Mouse (Mus musculus): ENCODE results near the gene Gpsm1. TPM values are rescaled to one million over a fixed set of nuclear protein-coding genes. Genes with fewer than 3 reads are reported as not detected.

Gene Gpsm1
- total RNA-seq, 2 experiments from 2014 or later = 12.9 to 16.6 TPM

DNA sequence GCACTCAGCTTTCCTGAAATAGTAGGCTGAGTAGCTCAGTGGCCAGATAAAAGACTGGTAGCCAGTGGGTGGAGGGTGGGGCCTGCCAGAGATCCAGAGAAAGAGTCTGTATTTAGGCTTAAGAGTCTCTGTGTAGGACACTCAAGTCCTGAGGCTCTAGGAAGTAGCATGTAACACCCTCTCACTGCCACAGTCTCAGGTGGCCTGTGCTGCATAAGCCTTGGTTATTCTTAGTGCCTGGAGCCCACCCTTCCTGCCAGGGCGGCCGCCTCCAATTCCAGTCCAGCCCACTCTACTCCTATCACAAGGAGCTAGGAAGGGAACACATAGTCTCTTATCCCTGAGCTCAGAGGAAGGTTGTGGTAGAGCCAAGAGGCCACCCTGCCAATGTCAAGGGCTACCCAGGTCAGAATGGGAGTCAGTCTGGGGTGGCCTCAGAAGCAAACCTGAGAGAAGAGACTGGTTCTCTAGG, 26.2 kb downstream of the Gpsm1 start:
- DNase-seq = no peak

DNA sequence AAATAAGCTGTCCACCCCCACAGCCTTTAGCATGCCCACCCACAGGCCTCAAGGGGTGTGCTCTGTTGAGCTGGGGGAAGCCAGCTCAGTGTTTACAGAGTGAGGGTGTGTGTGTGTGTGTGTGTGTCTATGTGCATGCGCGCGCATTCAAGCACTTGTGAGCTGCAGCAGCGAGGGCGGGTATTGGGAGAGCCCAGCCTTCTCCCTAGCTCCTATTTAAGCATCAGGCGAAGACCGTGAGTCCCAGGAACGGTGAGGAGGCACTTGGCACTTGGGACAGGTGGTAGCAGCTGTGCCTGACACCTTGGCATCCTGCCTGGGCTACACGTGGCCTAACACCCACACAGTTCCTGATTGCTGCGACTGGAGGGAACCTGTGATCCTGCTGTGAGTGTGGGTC, 26.7 kb downstream of the Gpsm1 start:
- DNase-seq = peak; percentile 72

DNA sequence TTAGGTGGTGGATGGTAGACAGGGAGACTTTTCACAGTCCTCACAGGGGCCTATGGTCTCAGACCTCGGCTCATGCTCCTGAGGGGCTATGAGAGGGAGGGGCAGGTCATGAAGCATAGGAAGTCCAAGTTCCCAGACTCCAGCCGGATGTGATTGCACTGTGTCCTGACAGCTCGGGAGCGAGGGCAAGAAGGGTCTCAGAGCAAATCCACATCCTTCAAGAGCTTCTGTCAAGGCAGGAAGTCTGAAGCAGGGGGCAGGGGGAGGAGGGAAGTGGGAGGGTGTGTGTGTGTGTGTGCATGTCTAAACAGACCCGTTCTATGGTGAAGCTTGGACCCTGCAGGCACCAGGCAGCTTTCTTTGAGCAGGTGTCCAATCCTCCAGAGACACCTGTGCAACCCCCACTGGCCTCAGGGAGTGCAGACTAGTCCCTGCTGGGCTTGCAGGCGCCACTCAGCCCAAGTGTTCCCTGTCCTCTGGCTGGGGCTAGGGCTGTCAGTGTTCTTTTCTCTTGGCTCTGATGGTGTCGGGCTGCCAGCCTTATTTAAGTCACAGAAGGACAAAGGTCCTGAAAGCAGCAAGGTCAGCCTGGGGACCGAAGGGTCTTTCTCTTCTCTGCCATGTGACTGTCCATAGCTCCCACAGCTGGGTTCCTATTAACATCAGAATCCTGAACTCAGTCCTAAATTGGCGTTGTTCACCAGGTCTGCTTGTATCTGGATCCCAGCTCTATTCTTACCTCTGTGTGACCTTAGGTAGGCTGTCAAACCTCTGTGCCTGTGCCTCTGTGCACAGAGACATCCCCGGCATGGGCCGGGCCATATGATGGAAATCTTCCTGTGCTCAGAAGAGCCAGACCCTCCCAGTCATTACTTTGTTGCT, 27.5 kb downstream of the Gpsm1 start:
- DNase-seq = no peak

DNA sequence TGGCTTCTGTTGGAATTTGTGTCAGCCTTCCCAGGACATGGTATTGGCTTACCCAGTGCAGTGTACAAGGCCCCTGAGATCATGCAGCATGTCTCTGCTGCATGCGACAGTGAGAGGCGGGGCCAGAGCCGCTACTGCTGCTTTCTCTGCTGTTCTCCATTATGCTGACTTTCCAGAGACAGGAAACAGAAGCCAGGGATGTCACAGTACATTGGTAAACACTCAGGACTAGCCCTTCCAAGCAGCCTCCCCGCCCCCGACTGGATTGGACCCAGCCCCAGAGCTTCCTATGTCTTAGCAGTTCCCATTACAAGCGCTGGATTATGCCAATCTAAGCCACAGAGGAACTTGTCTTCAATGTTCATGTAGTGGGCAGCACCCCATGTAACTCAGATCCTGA, 32.9 kb downstream of the Gpsm1 start:
- DNase-seq = no peak

DNA sequence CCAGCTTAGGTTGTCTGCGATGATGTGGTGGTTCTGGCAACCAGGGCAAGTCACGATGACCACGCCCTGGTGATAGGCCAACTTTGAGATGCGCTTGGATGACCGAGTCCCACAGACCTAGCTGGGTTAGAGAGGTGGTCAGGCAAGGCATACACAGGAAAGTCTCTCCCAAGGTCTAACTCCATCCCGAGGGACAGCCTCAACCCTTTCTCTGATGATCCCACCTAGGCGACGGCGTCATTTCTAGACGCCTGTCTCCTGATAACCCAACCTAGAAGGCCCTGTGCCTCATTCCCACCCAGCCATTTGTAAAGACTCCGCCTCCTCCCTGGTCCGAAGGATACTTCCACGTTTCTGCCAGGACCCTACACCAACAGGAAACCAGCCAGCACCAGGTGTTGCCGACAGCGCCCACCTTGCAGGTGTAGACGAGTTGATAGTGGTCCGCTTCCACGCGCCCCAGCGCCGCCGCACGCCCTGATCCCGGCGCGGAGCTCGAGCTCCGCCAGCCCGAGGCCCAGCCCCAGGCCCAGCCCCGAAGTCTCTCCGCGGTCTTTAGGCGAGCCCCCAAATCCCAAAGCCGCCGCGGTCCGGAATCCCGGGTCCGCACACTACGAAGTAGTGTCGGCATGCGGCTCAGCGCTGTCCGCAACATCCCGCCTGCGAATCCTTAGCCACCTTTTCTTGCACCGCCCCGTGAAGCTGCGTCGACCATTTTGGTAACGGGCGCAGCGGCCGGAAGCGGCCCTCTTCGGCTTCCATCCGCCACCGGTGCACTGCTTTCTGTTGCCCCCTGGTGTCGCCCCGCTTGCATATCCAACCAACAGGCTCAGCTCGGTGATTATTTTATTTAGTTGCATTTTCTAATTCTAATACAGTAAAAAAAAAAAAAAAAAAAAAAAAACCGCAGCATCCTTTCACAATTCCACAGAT, 36.3 kb downstream of the Gpsm1 start, which contains the start of gene Dnlz:
Gene Dnlz, minus strand, starts transcription at position 753 of the 933 bp plus-strand sequence.
- DNase-seq = peak; percentile 94

DNA sequence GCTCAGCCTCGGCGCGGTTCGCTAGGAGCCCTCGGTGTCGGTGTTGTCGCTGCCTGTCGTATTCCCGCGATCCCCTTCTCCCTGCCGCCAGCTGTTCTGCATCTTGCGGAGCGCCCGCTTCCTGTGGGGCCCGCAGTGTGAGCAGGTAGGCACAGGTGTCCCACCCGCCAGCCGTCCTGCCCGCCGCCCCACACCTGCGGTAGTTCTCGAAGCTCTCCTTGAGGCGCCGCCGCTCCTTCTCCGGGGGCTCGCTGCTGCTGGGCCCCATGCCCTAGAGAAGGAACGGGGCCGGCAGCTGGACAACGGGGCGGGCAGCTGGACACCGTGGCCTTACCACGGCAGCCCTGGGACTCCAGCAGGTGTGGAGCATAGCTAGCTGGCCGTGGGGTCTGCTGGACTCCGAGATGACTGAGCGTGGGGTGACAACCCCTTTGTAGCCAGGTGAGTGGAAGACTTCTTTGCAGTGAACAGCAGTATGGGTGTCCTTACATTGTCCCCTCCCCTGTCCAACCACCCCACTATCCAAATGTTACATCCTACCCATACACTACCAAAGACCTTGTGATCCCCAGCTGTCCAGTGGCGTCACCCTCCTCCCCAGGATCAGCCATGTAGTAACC, 37.1 kb downstream of the Gpsm1 start:
- DNase-seq = peak; percentile 48

DNA sequence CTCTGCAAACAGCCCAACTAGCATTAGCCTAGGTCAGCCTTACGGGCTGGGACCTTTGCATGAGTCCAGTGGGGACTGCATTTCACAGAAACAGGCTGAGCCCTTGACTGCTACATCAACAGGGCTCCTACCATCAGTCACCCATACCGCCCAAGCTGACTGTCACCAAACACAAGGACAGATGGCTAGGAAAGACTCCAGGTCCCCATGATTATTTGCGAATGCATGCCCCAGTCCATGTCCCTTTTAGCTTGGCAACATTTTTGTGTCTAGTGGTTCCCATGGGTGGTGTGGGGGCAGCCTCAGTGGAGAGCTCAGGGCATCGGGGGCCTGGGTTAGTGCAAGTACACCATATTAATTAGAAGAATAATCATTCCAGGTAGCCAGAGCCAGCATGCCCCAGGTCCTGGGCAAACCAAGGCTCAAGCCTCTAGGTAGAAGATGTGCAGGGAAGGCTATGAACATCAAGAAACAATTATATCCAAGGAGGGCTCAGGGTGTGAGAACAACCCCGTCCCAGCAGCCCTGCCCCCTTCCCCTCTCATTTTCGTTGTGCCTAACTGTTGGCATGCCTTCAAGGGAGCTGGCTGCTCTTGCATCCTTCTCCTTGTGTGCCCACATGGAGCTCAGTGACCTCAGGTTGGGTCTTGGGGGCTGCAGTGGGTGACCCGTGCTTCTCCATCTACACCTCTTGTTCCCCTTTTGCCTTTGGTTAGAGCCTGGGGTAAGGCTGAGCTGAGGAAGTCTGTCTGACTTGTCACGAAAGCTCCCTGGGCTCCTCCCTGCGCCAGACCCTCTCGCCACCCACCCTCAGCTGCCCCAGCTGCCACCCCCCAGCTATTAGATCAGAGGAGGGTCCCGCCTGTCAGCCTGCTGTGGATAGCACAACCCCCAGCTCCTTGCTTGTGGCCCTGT, 38.0 kb downstream of the Gpsm1 start:
- no peak for DNase-seq

DNA sequence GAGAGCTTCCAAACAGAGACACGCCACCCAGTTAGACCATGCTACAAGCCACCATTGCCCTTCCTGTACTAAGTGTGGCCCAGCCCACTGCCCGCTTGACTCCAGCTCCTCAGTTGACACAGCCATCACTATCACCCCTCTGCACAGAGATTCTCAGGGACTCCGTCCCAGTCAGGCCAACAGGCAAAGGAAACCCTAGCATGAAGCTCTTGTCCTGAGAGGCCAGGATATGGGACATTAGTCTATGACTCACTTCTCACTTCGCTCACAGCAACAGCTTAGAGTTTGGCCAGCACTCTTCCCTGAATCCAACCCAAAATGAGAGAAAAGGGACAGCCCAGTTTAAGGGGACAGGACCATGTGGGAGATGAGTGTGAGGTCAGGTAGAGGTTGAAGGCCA, 39.1 kb downstream of the Gpsm1 start:
- no peak for DNase-seq

DNA sequence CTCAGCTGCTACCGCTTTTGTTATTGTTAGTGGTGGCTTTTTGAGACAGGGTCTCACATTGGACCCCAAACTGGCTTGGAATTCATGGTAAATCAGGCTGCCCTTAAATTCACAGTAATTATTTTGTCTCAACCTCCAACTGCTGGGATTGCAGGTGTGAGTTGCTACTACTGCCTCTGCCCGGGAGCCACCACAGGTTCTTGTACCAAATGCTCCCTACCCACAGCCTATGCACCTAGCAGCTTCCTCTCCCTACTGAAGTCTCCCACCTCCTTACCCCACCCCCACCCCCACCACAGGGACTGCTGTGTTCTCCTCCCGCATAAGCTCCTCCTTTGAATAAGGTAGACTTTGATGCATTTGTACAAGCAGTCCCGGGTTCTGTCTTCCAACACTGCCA, 40.9 kb downstream of the Gpsm1 start:
- no peak for DNase-seq

DNA sequence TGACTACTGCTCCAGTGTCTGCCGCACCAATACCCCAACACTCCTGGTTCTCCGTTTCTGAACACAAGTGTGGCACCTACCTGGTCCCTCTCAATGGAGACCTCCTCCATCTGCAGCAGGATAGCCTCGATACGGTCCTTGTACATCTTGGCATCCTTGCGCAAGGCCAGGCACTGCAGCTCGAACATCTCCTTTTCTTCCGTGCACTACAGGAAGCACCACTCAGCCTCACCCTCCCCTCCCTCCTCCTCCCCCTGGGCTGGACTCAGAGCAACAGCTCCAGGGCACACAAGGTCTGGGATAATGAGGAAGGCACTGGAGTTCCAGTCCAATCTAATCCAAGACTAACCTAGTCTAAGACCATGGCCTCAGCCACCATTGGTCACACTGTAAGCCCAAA, 41.4 kb downstream of the Gpsm1 start:
- no peak for DNase-seq

DNA sequence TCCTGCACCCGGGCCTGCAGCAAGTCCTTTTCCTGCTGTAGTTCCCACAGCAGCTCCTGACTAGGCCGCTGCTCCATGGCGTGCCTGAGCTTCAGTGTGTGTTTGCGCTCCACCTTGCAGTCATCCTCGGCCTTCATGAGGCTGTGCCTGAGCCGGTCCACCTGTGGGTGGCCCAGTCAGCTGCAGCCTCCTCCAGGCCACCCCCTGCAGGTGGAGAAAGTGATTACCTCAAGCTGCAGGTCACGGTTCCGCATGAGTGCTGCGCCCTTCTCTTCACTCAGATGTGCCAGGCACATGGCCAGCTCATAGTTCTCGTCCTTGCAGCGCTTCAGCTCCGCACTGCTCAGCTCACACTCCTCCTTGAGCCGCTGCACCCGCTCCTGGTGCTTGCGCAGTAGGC, 42.2 kb downstream of the Gpsm1 start:
- no peak for DNase-seq

DNA sequence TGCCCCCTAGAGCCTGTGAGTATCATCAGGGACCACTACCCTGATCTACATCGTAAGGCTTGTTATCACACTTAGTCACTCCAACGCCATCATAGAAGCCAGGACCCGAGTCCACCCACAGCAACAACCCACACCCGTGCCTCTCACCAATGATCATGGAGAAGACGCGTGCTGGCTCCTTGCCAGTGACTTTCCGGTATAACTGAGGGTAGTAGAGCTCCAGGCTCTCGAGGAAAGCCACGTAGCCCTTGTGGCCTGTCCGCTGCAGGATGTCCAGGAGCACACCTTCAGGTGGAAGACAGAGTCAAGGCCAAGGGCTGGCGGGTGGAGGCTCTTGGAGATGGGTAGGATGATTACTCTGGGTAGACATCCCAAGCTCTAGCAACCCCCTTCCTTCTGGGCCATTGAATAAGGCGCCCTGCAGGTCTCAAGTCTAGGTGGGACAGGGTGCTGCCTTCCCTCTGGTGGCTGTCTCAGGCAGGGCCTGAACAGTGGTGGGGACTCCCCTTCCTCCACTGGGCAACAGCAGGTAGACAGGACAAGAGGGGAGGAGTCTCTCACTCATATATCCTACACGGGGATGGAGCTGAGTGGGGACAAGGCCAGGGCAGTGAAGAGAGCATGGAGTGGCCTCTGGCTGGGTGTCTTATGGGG, 43.5 kb downstream of the Gpsm1 start:
- DNase-seq = no peak

DNA sequence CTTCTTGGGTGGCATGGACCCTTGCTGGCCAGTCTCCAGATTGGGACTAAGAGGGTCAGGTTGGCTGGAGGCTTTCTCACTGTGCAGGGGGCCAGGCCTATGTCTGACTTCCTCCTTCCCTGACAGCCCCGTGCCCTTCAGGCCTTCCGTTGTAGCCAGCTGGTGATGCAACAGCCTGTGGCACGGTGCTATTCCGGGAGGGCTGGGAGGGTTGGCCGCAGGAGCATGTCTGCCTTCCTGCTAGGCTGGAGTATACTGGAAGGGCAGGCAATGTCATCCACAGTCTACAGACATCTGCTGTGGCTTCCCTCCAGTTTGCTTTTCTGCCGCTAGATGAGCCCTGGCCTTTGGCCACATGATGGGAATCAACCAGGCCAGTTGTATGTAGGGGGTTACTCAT, 44.7 kb downstream of the Gpsm1 start:
- DNase-seq = peak; percentile 50

DNA sequence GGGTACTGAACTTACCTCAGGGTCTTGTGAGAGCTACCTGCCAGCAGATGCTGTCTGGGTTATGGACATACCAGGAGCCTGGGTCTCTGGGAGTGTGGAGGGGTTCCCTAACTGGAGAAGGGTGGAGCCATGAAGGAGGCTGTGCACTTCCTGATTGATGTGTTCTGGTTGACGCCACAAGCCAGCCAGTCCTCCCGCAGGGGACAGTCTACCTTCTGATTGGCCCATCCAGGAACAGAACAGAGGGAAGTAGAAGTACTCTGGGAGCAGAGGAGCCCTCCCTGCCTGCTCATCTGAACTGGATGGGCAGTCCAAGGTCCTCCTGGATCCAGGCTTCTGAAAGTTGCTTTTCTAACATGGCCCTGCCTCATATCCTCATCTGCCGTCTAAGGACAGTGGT, 45.5 kb downstream of the Gpsm1 start, which contains the start of gene Card9:
Gene Card9, minus strand, starts transcription at position 147 of the 400 bp plus-strand sequence.
- no peak for DNase-seq

DNA sequence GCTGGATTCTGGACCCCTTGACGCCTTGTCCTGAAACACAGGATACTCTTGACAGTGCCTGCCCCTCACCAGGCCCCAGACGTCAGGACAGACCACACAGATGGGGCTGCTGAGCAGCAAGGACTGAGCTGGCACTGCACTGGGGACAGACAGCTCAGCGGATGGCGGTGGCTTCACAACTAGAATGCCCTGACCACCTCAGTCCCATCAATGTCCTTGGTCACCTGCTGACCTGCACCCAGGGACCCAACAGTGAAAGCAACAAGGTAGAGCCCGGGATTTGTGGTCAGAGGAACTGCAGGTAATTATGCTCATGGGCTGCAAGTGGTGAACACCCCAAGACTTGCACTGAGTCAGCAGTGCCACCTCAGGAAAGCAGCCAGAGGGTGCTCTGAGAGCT, 47.7 kb downstream of the Gpsm1 start:
- no peak for DNase-seq

DNA sequence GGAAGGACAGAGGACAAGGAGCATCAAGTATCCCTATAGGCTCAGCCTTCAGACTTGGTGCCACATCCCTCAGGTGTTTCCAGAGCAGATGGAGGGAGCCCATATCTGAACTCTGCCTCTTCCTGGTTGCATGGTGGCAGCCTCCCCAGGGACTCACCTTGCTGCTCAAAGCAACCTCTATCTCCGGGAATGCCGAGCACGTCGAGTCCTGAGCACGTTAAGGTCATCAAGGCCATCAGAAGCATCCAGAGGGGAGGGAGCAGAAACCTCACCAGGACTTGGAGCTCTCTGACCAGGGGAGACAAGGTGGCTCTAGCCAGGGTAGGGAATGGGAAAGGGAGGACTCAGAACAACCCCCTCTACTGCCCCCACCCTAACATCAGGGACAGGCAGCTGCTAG, 48.2 kb downstream of the Gpsm1 start:
- DNase-seq = no peak

DNA sequence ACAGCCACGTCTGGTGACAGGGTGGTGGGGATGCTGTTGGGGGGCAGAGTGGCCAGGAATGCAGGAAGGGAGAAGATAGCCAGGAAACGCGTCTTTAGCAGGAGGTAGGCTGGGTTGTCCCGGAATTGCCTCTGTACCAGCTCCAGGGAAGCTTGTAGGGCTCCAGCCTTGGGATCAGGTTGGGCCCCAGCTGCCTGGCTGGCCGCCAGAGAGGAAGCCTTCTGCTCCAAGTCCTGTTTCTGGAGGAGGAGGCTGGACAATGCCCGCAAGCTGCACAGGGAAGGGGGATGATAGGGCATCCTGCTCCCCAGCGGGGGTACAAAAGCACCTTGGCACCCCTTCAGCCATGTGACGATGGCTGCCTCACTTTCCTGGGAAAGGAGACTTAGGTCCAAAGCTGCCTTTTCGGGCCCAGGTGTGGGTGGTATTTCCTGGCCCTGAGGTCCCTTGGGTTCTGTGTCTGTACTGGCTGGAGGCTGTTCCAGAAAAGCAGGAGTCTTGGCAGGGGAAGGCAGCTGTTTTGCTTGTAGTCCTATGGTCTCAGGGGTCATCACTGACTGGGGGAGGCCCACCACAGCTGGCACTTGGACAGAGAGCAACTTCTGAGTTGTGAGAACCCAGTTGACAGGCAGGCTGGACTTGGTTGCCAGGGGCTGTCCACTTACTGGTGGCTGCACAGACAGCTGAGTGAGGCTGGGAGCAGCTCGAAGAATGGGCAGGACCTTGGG, 49.6 kb downstream of the Gpsm1 start:
- peak; percentile 91 for DNase-seq

DNA sequence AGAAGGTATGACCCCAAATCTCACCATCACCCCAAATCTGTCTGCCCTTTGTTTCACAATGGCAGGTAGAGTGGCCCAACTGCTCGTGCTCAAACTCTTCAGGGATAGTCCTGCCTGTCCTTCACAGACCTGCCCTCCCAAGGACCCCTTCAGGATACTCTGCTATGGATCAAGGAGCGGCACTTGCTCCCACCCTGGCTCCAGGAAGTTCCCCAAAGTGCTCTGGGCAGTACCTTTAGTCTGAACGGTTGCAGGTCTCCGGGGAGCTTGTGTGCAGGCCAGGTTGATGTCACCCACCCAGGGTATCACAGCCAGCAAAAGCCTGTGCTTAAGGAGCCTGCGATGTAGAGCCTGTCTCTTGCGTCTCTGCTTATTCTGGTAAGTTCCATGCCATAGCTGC, 52.6 kb downstream of the Gpsm1 start:
- DNase-seq = no peak

DNA sequence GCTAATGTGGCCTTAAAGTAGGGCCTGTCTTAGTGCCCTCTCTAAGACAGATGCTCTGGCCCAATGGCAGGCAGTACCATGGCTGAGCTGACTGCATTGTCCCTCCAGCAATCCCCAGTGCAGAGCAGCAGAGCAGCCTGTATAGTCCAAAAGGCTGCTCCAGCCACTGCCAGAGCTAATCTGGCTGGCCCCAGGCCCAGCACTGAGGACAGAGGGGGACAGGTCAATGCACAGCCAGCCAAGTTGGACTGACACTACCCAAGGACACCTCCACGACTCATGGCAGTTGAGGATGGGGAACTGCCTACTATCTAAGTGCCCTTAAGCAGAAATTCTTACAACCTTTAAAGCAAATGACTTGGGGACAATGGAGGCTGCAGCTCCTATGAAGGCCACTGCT, 53.3 kb downstream of the Gpsm1 start:
- DNase-seq = no peak

DNA sequence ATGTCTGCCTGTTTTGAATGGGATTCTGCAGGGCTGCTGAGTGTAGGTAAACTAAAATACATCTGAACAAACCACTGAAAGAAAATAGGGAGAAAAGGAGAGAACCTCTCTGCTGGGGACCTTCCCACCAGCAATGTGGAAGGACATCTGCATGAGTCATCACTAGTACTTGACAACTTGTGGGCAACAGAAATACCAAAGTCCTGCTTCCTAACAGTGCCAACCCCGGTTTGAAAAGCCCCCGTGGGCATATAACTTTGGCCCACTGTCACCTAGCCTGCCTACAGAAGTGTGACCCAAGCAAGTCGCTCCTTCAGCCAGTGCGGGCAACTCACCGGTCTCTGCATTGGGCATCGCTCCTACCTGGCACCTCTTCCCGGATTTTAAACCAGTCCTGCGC, 57.1 kb downstream of the Gpsm1 start:
- DNase-seq = no peak
